Mouse (Mus musculus) megakaryocyte, adult 5-6 weeks (primary cell): ENCODE data around the gene Pramef8. TPM values are rescaled to one million over a fixed set of nuclear protein-coding genes. Genes with fewer than 3 reads are reported as not detected.
"Not testable (repeated sequence)": the region's sequence is repeated elsewhere in the genome, so short reads cannot be mapped to it uniquely, and the experiment has no call there.

Experiments
- ATAC-seq: 2 replicates; pipeline ENCODE4 v1.8.0; 2016; ENCODE audit warnings: mild to moderate bottlenecking, inconsistent platforms; ENCODE audit not compliant: poor library complexity, severe bottlenecking
- total RNA-seq, 2 experiments: library from RNA; stranded (forward) in 1 of 2; stranded (reverse) in 1 of 2; fragments of 153-499, 151-499 nt in 1 of 2; fragments of 221-1000, 200-1000 nt in 1 of 2; gene quantifications; 2 replicates each; pipeline versions ENCODE4 v1.2.3 to v1.2.4; 2015 to 2017

The Pramef8 gene
- total RNA-seq (2015) (11.4 and 12.6 TPM in 2 replicates), total RNA-seq (2017) (11.2 and 12.0 TPM in 2 replicates)

GRCm38 (mm10) chr4:143412219-143413092 lies at the start of gene Pramef8:
Gene Pramef8 (plus strand): TSS chr4:143412426.
- peak; percentile 93 for ATAC-seq

GRCm38 (mm10) chr4:143366415-143367041 lies 45.7 kb upstream of the Pramef8 start:
- no peak for ATAC-seq

DNA sequence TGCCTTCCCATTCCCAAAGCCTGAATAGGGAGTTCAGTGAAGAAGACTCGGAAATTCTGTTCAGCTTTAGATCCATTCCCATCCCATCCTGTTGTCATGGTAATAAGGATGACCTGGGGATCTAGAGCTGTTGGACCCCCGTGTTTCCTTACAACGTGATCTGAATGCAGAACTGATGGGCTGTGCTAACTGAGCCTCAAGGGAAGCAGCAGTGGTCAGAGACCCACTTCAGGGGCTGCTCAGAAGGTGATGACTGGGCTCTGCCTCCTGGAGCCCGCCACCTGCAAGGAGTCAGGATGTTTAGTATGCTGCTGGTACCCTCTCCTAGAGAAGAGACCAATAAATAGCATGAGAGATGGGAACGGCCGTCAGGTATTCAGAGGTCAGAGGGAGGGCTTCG lies 32.7 kb upstream of the Pramef8 start:
- no peak for ATAC-seq

DNA sequence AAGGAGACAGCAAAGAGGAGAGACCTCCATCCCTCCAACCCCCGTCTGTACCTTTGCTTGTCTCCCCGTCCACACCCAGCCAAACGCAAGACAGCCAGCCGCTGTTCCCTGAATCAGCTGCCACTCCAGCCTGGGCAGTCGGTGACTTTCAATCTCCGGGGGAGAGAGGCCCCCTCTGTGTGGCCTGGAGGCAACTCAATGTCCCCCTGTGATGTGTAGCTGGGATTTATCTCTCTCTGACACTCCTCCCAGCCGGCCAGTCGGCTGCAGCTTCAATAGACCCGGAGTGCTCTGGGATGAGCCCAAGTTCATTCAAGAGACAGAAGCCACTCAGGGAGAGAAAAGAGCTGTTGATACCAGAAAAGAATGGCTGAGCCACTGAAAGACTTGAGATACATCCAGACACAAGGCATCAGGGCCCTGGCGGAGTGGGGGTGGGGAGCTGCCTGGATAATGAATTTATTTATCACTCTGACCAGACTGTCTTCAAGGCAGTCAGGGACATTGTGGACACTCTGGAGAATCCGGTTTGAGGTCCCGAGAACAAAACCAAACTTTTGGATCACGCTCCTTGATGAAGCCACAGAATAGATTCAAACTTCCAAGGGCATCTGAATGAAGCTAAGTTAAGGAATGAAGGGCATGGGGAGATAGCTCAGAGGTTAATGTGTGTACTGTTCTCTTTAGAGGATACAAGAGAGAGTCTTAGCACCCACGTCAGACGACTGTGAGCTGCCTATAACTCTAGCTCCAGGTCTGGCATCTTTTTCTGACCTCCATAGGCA lies 32.1 kb upstream of the Pramef8 start:
- ATAC-seq: no peak

- 0 out of 2 replicates have a peak, but pooled peaks have one; percentile 38 for ATAC-seq
These were observed 31.6 kb upstream of the Pramef8 start for GRCm38 (mm10) chr4:143380716-143381004.

DNA sequence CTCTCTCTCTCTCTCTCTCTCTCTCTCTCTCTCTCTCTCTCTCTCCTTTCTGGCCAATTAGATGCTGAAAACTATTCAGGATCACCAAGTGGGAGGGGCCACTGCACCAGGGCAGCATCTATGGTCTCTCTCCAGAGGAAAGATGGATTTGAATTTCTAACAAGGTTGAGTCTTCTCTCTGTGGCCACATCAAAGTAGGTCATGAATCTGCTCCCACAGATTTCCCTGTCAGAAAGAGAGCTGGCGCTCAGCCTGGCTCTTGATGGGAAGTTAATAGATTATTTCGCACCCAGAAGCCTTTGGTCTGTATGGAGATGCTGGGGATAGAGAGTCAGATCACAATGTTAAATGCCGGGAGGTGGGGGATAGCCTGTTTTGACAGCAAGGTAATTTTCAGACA lies 30.1 kb upstream of the Pramef8 start:
- ATAC-seq: no peak

DNA sequence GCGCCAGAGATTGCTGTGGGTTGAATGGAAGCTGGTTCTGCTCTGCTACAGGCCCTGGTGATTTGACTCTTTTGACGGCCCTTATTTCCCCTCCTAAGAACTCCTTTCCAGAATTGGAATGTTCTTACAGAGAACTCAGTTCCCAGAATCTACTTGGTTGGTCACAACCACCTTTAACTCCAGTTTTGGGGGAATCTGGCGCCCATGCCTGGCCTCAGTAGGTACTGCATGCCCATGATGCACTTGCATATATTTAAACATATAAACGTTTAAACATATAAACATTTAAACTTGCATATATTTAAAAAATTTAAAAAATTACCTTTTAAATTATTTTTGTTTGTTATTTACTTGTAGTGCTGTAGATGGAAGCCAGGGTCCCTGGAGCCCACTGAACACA lies 28.6 kb upstream of the Pramef8 start:
- no peak for ATAC-seq

- ATAC-seq: peak; percentile 66
These were observed 23.1 kb upstream of the Pramef8 start for GRCm38 (mm10) chr4:143388955-143389702.

- ATAC-seq: no peak
These were observed 18.0 kb upstream of the Pramef8 start, which contains the start of gene Pramel1 for GRCm38 (mm10) chr4:143394181-143394580. Gene Pramel1 (plus strand): TSS chr4:143394428.

- peak; percentile 29 for ATAC-seq
These were observed 534 bp upstream of the Pramef8 start for GRCm38 (mm10) chr4:143411566-143412218.

GRCm38 (mm10) chr4:143413621-143414020 lies 1.4 kb downstream of the Pramef8 start:
- ATAC-seq: no peak

- no peak for ATAC-seq
These were observed 1.9 kb downstream of the Pramef8 start for GRCm38 (mm10) chr4:143414121-143414520.

DNA sequence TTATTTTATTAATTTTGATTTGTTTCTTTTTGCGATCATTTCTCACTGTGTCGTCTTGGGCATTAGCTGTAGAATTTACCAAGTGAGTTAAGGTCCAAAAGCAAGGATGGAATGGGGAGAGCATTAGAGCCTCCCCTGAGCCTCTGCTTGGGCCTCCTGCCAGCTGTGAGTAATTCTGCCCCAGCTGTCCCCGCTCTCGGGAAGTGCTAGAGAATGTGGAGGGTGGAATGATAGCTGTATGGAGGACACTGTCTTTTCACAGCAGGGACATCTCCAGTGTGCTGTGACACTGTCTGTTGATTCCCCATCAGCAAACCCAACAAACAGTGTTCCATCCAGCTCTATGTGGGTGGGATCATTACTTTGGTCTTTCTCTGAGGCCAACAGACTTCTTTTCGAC lies 14.5 kb downstream of the Pramef8 start:
- not testable (repeated sequence) for ATAC-seq

DNA sequence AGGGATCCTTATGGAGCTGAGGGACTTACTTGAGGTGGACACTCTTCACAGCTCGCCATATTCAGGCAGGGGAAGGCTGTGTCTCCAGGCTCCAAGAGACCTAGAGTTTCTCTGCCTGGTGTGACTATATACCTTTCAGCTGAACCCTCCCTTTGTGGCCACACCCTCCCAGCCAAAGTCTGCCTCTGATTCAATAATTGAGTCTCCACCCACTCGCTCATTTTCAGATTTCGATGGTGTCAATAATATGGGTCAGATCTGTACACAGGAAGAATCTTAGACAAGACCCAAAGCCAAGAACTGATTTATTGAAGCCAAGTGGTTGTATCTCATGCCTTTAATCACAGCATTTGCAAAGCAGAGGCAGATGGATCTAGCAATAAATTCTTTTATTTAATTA lies 38.0 kb downstream of the Pramef8 start, which contains the start of gene Oog4:
Oog4 (minus strand) TSS at position 101 of the 400 bp plus-strand sequence.
- ATAC-seq: no peak

Other genes with a start within 250 kb of the Pramef8 start
- gene Prdm2, start 199.4 kb upstream of the Pramef8 start, total RNA-seq (2015): 24.4 and 29.6 TPM in 2 replicates
- gene Prdm2, start 199.4 kb upstream of the Pramef8 start, total RNA-seq (2017): 16.3 and 19.1 TPM in 2 replicates
- 0.27 and 0.84 TPM in 2 replicates for gene Pdpn, start 112.9 kb upstream of the Pramef8 start, total RNA-seq (2015)
- not detected in 2 replicates for gene Pdpn, start 112.9 kb upstream of the Pramef8 start, total RNA-seq (2017)
- gene Lrrc38, start 62.7 kb upstream of the Pramef8 start, total RNA-seq (2015): not detected in 2 replicates
- not detected in 2 replicates for gene Lrrc38, start 62.7 kb upstream of the Pramef8 start, total RNA-seq (2017)
- not detected in 2 replicates for gene Pramel1, start 18.0 kb upstream of the Pramef8 start, total RNA-seq (2015)
- gene Pramel1, start 18.0 kb upstream of the Pramef8 start, total RNA-seq (2017): not detected in 2 replicates
- not detected in 2 replicates for gene Oog4, start 37.9 kb downstream of the Pramef8 start, total RNA-seq (2015)
- not detected in 2 replicates for gene Oog4, start 37.9 kb downstream of the Pramef8 start, total RNA-seq (2017)
- not detected in 2 replicates for gene Gm13043, start 98.9 kb downstream of the Pramef8 start, total RNA-seq (2015)
- not detected in 2 replicates for gene Gm13043, start 98.9 kb downstream of the Pramef8 start, total RNA-seq (2017)
- gene Gm13040, start 123.5 kb downstream of the Pramef8 start, total RNA-seq (2015): not detected in 2 replicates
- not detected in 2 replicates for gene Gm13040, start 123.5 kb downstream of the Pramef8 start, total RNA-seq (2017)
- gene BC080695, start 139.3 kb downstream of the Pramef8 start, total RNA-seq (2015): not detected in 2 replicates
- gene BC080695, start 139.3 kb downstream of the Pramef8 start, total RNA-seq (2017): not detected in 2 replicates
- not detected in 2 replicates for gene Gm13057, start 139.3 kb downstream of the Pramef8 start, total RNA-seq (2015)
- not detected in 2 replicates for gene Gm13057, start 139.3 kb downstream of the Pramef8 start, total RNA-seq (2017)
- gene Gm13083, start 202.6 kb downstream of the Pramef8 start, total RNA-seq (2015): not detected in 2 replicates
- gene Gm13083, start 202.6 kb downstream of the Pramef8 start, total RNA-seq (2017): 0.07 TPM in 1 of 2 replicates, not detected in the other
- not detected in 2 replicates for gene Gm13088, start 244.8 kb downstream of the Pramef8 start, total RNA-seq (2015)
- gene Gm13088, start 244.8 kb downstream of the Pramef8 start, total RNA-seq (2017): not detected in 2 replicates